Mouse (Mus musculus): ENCODE data around the gene Ace3.

Ace3 gene

DNA sequence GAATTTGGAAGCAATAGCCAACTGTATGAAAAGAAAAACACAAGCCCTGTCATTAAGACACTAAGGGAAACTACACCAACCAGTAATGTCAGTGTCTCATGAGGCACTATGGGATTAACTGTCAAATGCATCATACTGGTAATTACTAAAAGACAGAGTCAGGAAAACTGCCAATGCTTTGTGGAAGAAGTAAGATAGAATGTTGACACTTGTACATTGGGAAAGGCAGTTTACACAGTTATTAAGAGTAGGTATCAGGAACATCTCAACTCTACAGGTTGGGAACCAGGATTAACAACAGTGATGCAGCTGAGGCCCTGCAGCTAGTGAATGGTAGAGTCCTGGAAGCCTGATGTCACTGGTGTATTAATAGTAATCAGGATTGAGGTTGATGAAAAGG is 49.9 kb downstream of the Ace3 start:
- DNase-seq (ENCODE audit: low read depth, low spot score) = no peak

DNA sequence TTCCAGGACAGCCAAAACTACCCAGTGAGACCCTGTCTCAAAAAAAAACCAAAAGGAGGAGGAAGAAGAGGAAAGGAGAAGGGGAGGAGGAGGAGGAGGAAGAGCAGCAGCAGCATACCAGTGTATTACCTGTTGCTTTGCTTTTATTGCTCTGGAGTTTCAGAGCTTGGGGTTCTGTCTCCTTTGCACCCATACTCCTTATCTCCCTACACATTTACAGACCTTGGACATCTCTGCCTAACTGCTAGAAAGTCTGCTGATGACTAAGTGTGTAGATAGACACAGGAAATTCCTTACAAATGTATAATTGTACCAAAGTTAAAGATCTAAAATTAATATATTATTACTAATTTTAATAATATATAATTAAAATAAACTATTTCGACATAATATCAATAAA is 50.8 kb downstream of the Ace3 start:
- DNase-seq (ENCODE audit: low read depth, low spot score) = no peak

DNA sequence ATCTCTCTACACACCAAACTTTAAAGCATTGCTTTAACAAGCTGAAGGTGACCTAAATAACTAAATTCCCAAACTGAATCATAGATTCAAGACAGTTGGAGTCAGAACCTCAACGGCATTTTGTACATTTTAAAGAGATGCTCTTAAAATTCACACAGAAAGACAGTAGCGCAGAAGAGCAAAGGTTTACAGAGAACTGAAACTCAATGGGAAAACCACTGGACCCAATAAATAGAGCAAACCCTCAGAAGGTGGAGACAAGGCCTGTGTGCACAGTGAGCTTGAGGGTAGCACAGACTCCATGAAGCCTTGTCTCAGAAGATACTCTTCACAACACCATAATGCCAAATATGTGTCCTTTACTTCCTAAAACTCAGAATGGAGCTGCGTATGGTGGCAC is 51.3 kb downstream of the Ace3 start:
- no peak for DNase-seq (ENCODE audit: low read depth, low spot score)

DNA sequence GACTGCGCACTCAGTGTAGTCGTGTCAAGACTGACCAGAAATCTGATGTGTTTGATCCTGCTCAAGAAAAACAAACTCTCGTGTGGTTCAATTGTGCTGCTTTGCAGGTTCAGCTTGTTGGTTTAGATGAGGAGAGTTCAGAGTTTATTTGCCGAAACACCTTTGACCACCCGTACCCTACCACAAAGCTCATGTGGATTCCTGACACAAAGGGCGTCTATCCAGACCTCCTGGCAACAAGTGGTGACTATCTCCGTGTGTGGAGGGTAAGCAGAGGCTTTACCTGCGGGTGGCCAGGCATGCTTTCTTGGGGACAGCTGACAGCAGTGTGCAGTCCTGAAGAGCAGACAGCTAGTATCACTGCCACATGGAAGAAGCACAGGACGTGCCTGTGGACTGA is 52.1 kb downstream of the Ace3 start:
- no peak for DNase-seq (ENCODE audit: low read depth, low spot score)

DNA sequence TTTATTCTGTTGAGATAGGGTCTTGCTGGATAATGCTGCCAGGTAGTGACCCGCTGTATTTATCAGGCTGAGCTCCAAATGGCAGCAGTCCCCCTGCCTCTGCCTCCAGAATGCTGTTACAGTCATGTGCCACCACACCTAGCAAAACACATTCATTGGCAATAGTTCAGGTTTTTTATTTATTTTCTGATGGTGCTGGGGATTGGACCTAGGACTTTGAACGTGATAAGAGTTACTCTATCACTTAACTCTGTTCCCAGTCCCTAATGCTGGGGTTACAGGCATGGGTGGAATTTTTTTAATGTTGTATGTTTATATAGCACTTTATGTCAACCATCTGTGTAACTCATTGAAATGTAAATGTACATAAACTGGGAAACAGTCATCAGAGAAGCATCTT is 59.4 kb downstream of the Ace3 start:
- no peak for DNase-seq (ENCODE audit: low read depth, low spot score)

DNA sequence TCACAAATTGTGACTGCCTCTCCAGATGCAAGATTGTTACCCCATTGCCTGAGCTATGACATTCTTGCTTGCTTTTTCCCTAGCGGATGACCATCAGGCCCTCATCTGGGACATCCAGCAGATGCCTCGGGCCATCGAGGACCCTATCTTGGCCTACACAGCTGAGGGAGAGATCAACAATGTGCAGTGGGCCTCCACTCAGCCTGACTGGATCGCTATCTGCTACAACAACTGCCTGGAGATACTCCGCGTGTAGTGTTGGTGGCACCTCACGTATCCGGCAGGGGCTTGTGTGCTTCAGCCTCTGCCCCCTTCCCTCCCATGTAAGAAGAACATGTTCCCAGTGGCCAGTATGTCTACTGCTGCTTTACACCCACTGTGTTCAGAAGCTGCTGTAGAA is 60.1 kb downstream of the Ace3 start:
- no peak for DNase-seq (ENCODE audit: low read depth, low spot score)

All from telencephalon, adult 2 months (tissue).